Mouse (Mus musculus): ENCODE measurements around the gene Fbxl17. TPM values are rescaled to one million over a fixed set of nuclear protein-coding genes. Genes with fewer than 3 reads are reported as not detected.

The Fbxl17 gene
- polyA plus RNA-seq, 1 experiment from 2014 or later = 9.8 TPM

- H3K36me3 ChIP-seq = peaks cover 2% of the 10 kb centered on the region; the same call in 1 of the 2 replicates
- no peaks in the 10 kb centered on the region for H3K27me3 ChIP-seq (replicated peaks)
- 72% methylated on average over 3 of the region's 3 CpGs for WGBS
- ATAC-seq (ENCODE audit: low FRiP score, low read depth) = no peak
- no peak overlapping the region for H3K9ac ChIP-seq
- no peaks in the 10 kb centered on the region for H3K4me1 ChIP-seq
- no peak overlapping the region for H3K27ac ChIP-seq
- H3K4me2 ChIP-seq (replicated peaks) = no peak overlapping the region
- 0 out of 2 replicates have a peak, but pooled peaks cover 5% of the 10 kb centered on the region for H3K9me3 ChIP-seq
- H3K4me3 ChIP-seq = no peak overlapping the region
These were observed 128.8 kb downstream of the Fbxl17 start for GRCm38 (mm10) chr17:63370977-63371376.

- H3K4me2 ChIP-seq (replicated peaks) = no peak overlapping the region
- 65% methylated on average over 8 of the region's 8 CpGs for WGBS
These were observed 130.0 kb downstream of the Fbxl17 start for GRCm38 (mm10) chr17:63369631-63370310.

GRCm38 (mm10) chr17:63367476-63367875 is 132.3 kb downstream of the Fbxl17 start:
- Histone ChIP-seq H3K27ac (no peak overlapping the region), H3K27me3 (replicated peaks) (no peaks in the 10 kb centered on the region), H3K4me3 (no peak overlapping the region), H3K9ac (no peak overlapping the region), H3K4me1 (no peaks in the 10 kb centered on the region), H3K9me3 (no peaks in the 10 kb centered on the region), H3K36me3 (no peaks in the 10 kb centered on the region), H3K4me2 (replicated peaks) (no peak overlapping the region)
- 89% methylated on average over 6 of the region's 6 CpGs for WGBS
- ATAC-seq (ENCODE audit: low FRiP score, low read depth) = no peak

More at GRCm38 (mm10) chr17:63369631-63370310, 130.0 kb downstream of the Fbxl17 start:
- no peak overlapping the region for H3K4me3 ChIP-seq
- no peaks in the 10 kb centered on the region for H3K4me1 ChIP-seq
- H3K36me3 ChIP-seq = no peaks in the 10 kb centered on the region
- ATAC-seq (ENCODE audit: low FRiP score, low read depth) = no peak
- H3K27me3 ChIP-seq (replicated peaks) = no peaks in the 10 kb centered on the region
- H3K9ac ChIP-seq = no peak overlapping the region
- H3K9me3 ChIP-seq = no peaks in the 10 kb centered on the region
- no peak overlapping the region for H3K27ac ChIP-seq

GRCm38 (mm10) chr17:63366045-63366444 is 133.8 kb downstream of the Fbxl17 start:
- no peaks in the 10 kb centered on the region for H3K9me3 ChIP-seq
- no peaks in the 10 kb centered on the region for H3K4me1 ChIP-seq
- H3K4me2 ChIP-seq (replicated peaks) = no peak overlapping the region
- no peak for ATAC-seq (ENCODE audit: low FRiP score, low read depth)
- H3K36me3 ChIP-seq = no peaks in the 10 kb centered on the region
- no peak overlapping the region for H3K9ac ChIP-seq
- no peak overlapping the region for H3K27ac ChIP-seq
- 45% methylated on average over 11 of the region's 11 CpGs for WGBS
- H3K4me3 ChIP-seq = no peak overlapping the region
- H3K27me3 ChIP-seq (replicated peaks) = no peaks in the 10 kb centered on the region

GRCm38 (mm10) chr17:63364605-63365004 is 135.2 kb downstream of the Fbxl17 start:
- H3K4me1 ChIP-seq = no peaks in the 10 kb centered on the region
- H3K9me3 ChIP-seq = no peaks in the 10 kb centered on the region
- no peak overlapping the region for H3K4me2 ChIP-seq (replicated peaks)
- no peaks in the 10 kb centered on the region for H3K27me3 ChIP-seq (replicated peaks)
- 96% methylated on average over 7 of the region's 7 CpGs for WGBS
- no peaks in the 10 kb centered on the region for H3K36me3 ChIP-seq
- H3K27ac ChIP-seq = no peak overlapping the region
- no peak for ATAC-seq (ENCODE audit: low FRiP score, low read depth)
- no peak overlapping the region for H3K9ac ChIP-seq
- no peak overlapping the region for H3K4me3 ChIP-seq

- H3K4me2 ChIP-seq (replicated peaks) = no peak overlapping the region
- 76% methylated on average over 3 of the region's 3 CpGs for WGBS
- no peaks in the 10 kb centered on the region for H3K27me3 ChIP-seq (replicated peaks)
- no peak for ATAC-seq (ENCODE audit: low FRiP score, low read depth)
- no peak overlapping the region for H3K4me3 ChIP-seq
- no peaks in the 10 kb centered on the region for H3K36me3 ChIP-seq
- no peaks in the 10 kb centered on the region for H3K9me3 ChIP-seq
- H3K27ac ChIP-seq = no peak overlapping the region
- no peaks in the 10 kb centered on the region for H3K4me1 ChIP-seq
- H3K9ac ChIP-seq = no peak overlapping the region
These were observed 137.6 kb downstream of the Fbxl17 start for GRCm38 (mm10) chr17:63362196-63362595.

GRCm38 (mm10) chr17:63361679-63362078 is 138.1 kb downstream of the Fbxl17 start:
- no peaks in the 10 kb centered on the region for H3K27me3 ChIP-seq (replicated peaks)

GRCm38 (mm10) chr17:63358837-63359236 is 141.0 kb downstream of the Fbxl17 start:
- H3K9me3 ChIP-seq = no peaks in the 10 kb centered on the region
- no peak for ATAC-seq (ENCODE audit: low FRiP score, low read depth)
- no peak overlapping the region for H3K27ac ChIP-seq
- no peak overlapping the region for H3K4me2 ChIP-seq (replicated peaks)
- H3K9ac ChIP-seq = no peak overlapping the region
- no peak overlapping the region for H3K4me3 ChIP-seq
- 88% methylated on average over 1 of the region's 1 CpGs for WGBS
- no peaks in the 10 kb centered on the region for H3K36me3 ChIP-seq
- H3K4me1 ChIP-seq = no peaks in the 10 kb centered on the region
- H3K27me3 ChIP-seq (replicated peaks) = no peaks in the 10 kb centered on the region

More at GRCm38 (mm10) chr17:63361679-63362078, 138.1 kb downstream of the Fbxl17 start:
- no peaks in the 10 kb centered on the region for H3K36me3 ChIP-seq
- no peak for ATAC-seq (ENCODE audit: low FRiP score, low read depth)
- WGBS = 94% methylated on average over 9 of the region's 9 CpGs
- no peaks in the 10 kb centered on the region for H3K4me1 ChIP-seq
- H3K4me2 ChIP-seq (replicated peaks) = no peak overlapping the region
- H3K9me3 ChIP-seq = no peaks in the 10 kb centered on the region
- no peak overlapping the region for H3K4me3 ChIP-seq
- H3K27ac ChIP-seq = no peak overlapping the region
- H3K9ac ChIP-seq = no peak overlapping the region

GRCm38 (mm10) chr17:63356202-63356601 is 143.6 kb downstream of the Fbxl17 start:
- Histone ChIP-seq H3K4me3 (no peak overlapping the region), H3K27me3 (replicated peaks) (no peaks in the 10 kb centered on the region), H3K4me1 (no peaks in the 10 kb centered on the region), H3K27ac (no peak overlapping the region), H3K4me2 (replicated peaks) (no peak overlapping the region), H3K36me3 (no peaks in the 10 kb centered on the region), H3K9ac (no peak overlapping the region), H3K9me3 (no peaks in the 10 kb centered on the region)
- 93% methylated on average over 3 of the region's 3 CpGs for WGBS
- ATAC-seq (ENCODE audit: low FRiP score, low read depth) = no peak

- no peaks in the 10 kb centered on the region for H3K9me3 ChIP-seq
- WGBS = 86% methylated on average over 6 of the region's 6 CpGs
- no peak overlapping the region for H3K4me2 ChIP-seq (replicated peaks)
- no peak for ATAC-seq (ENCODE audit: low FRiP score, low read depth)
- no peak overlapping the region for H3K9ac ChIP-seq
- H3K4me3 ChIP-seq = no peak overlapping the region
- H3K27me3 ChIP-seq (replicated peaks) = no peaks in the 10 kb centered on the region
- H3K27ac ChIP-seq = no peak overlapping the region
- H3K36me3 ChIP-seq = 0 out of 2 replicates have a peak, but pooled peaks cover under 1% of the 10 kb centered on the region
- no peaks in the 10 kb centered on the region for H3K4me1 ChIP-seq
These were observed 147.1 kb downstream of the Fbxl17 start for GRCm38 (mm10) chr17:63352634-63353195.

- Histone ChIP-seq H3K36me3 (peaks cover 4% of the 10 kb centered on the region; the same call in 1 of the 2 replicates), H3K9me3 (no peaks in the 10 kb centered on the region), H3K27me3 (replicated peaks) (no peaks in the 10 kb centered on the region), H3K4me1 (no peaks in the 10 kb centered on the region), H3K27ac (no peak overlapping the region), H3K9ac (no peak overlapping the region), H3K4me2 (replicated peaks) (no peak overlapping the region), H3K4me3 (no peak overlapping the region)
- no peak for ATAC-seq (ENCODE audit: low FRiP score, low read depth)
- WGBS = 75% methylated on average over 2 of the region's 2 CpGs
These were observed 148.1 kb downstream of the Fbxl17 start for GRCm38 (mm10) chr17:63351682-63352081.

GRCm38 (mm10) chr17:63350876-63351509 is 148.8 kb downstream of the Fbxl17 start:
- H3K4me2 ChIP-seq (replicated peaks) = no peak overlapping the region
- no peak overlapping the region for H3K27ac ChIP-seq
- no peaks in the 10 kb centered on the region for H3K9me3 ChIP-seq
- no peak overlapping the region for H3K9ac ChIP-seq
- ATAC-seq (ENCODE audit: low FRiP score, low read depth) = no peak
- H3K4me1 ChIP-seq = no peaks in the 10 kb centered on the region
- WGBS = 63% methylated on average over 4 of the region's 4 CpGs
- peaks cover 4% of the 10 kb centered on the region; the same call in 1 of the 2 replicates for H3K36me3 ChIP-seq
- H3K27me3 ChIP-seq (replicated peaks) = no peaks in the 10 kb centered on the region
- no peak overlapping the region for H3K4me3 ChIP-seq
